Mouse (Mus musculus) CH12.LX (cell line): ENCODE results near the gene Ufd1.

Experiments used
- CTCF ChIP-seq, 2 experiments: IDR thresholded peaks in 1 of 2; conservative IDR thresholded peaks in 1 of 2; 2 replicates each; pipeline ENCODE4 v1.5.1; 2011 to 2012; ENCODE audit warnings: low read depth in 2 of 2, low read length in 2 of 2, improper control_type of control experiment in 1 of 2, inconsistent platforms in 1 of 2, mild to moderate bottlenecking in 1 of 2, moderate library complexity in 1 of 2
- EP300 ChIP-seq: IDR thresholded peaks from 2 replicates; pipeline ENCODE4 v1.6.1; 2011; ENCODE audit warnings: low read length, improper control_type of control experiment
- ETS1 ChIP-seq: conservative IDR thresholded peaks from 2 replicates; pipeline ENCODE4 v1.6.1; 2012; ENCODE audit warnings: low read depth, mild to moderate bottlenecking, inconsistent platforms, low read length, improper control_type of control experiment, moderate library complexity
- MAZ ChIP-seq: IDR thresholded peaks from 2 replicates; pipeline ENCODE4 v1.6.1; 2012; ENCODE audit warnings: low read depth, mild to moderate bottlenecking, inconsistent platforms, low read length, improper control_type of control experiment, moderate library complexity
- NRF1 ChIP-seq: IDR thresholded peaks from 2 replicates; pipeline ENCODE4 v1.6.1; 2014; ENCODE audit warnings: low read depth, mild to moderate bottlenecking, inconsistent platforms, low read length, improper control_type of control experiment, moderate library complexity
- POLR2A ChIP-seq: IDR thresholded peaks from 2 replicates; pipeline ENCODE4 v1.6.1; 2011; ENCODE audit warnings: low read depth, mild to moderate bottlenecking, improper control_type of control experiment, low read length
- POLR2AphosphoS2 ChIP-seq: IDR thresholded peaks from 2 replicates; pipeline ENCODE4 v1.6.1; 2011; ENCODE audit warnings: low read depth, low read length, improper control_type of control experiment

DNA sequence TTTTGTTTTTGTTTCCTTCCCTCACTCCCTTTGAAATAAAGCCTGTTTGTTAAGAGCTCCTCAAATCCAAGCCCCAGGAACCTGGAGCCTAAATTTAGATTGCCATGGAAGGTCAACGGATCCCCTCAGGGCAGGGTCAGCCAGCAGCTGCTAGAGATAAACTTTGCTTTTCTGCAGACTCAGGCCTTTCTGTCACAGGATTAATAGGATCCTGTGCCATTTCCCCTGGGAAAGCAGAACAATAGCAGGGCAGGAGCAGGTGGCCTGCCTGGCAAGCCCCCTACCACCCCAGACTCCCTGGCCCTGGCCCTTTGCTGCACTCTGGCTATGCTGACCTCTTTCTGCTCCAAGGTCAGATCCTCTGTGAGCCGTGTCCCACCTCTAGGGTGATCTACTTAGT is 37.6 kb upstream of the Ufd1 start:
- TF ChIP-seq CTCF (conservative IDR thresholded peaks at IDR 0.05 in 1 of 2, IDR thresholded peaks at IDR 0.05 in 1 of 2; ENCODE audit: low read depth in 2 of 2, low read length in 2 of 2): no peak
- TF ChIP-seq POLR2A: no peak
- no peak for TF ChIP-seq NRF1
- no peak for TF ChIP-seq POLR2AphosphoS2
- TF ChIP-seq ETS1: no peak
- no peak for TF ChIP-seq EP300
- no peak for TF ChIP-seq MAZ
